Mouse (Mus musculus) cerebellum, adult 2 months (tissue): ENCODE data around the gene Arhgap15.

Source experiments
- CTCF ChIP-seq: fragments of 200-500 bp; IDR thresholded peaks from 2 replicates; pipeline ENCODE4 v1.5.1; 2011; ENCODE audit warnings: low read depth, mild to moderate bottlenecking, control low read depth, low read length, moderate library complexity, borderline replicate concordance; ENCODE audit not compliant: insufficient read depth
- POLR2A ChIP-seq: fragments of 200-500 bp; IDR thresholded peaks from 2 replicates; pipeline ENCODE4 v1.6.1; 2011; ENCODE audit warnings: low read length, control low read depth, borderline replicate concordance; ENCODE audit not compliant: insufficient read depth

DNA sequence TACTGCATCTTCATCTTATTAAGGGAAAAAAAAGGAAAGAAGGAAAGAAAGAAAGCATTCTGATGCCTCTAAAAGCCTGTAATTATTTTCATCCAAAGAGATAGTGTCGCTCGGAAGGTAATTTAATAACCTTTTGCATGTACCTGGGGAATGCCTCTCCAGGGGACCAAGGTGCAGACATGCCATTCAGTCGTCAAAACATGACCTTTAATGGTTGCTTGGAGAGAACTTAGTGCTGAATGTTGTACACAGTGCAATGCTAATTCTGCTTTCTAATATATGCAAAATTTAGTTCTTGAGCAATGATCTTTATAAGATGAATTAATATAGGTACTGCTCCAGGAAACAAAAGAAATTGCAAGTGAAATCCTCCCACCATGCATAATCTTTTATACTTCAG is 239.3 kb downstream of the Arhgap15 start:
- TF ChIP-seq CTCF (no peak), POLR2A (no peak)
